Comparison of ENCODE assay signal across 9 mouse cellular contexts in the genomic region with DNA sequence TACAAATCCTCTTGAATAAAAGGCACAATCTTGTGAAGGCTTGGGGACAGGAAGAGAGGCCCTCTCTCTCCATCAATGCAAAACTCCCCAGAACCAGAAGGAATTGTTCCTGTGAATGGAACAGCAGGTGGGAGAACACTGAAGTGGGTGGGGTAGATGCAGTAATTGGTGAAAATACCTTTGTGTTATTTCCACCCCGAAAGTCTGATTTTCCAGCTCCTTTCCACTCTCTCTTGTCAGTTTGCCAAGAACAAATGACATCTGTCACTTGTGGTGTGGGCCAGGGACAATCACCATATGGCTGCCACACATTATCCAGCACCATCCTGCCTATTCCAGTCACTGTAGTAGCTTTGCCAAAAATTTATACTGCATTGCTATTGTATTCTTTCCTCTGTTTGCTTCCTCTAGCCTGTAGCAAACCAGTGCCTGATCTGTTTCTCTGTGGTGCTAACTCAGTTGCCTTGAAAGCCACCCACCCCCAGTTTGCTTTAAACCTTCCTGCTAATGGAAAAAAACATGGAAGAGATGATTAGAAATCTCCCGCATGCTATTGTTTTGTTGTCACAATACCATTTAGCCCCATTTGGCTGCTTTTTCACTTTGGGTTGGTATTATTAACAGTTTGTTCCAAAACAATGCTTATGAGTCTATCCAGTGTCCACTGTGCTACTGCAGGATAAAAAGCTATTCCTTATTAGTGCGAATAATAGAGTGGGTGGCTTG. TPM values are rescaled to one million over a fixed set of nuclear protein-coding genes. Genes with fewer than 3 reads are reported as not detected.
DNase-seq lines count a peak whose midpoint lies in the region; ATAC-seq and TF ChIP-seq lines count a peak whose summit lies in the region.
"Had no signal": no experiment of that assay in that cellular context is flagged by ENCODE, and none has a peak within 500 bp of the region (broad histone marks: within the 10 kb centered on the region; RNA-seq: fewer than 3 reads in every experiment).

No protein-coding gene starts in this region.

- no peaks in the 10 kb centered on the region for H3K9me3 ChIP-seq in hindbrain, embryonic 15.5 days

- WGBS in heart, adult 2 months = 17% methylated on average over 3 of the region's 3 CpGs
- 30% methylated on average over 3 of the region's 3 CpGs for WGBS in hindbrain, embryonic 15.5 days

- peak overlapping the region; percentile 37 for H3K4me2 ChIP-seq in hindbrain, embryonic 15.5 days

- H3K79me2 ChIP-seq in heart, adult 2 months (replicated peaks; ENCODE audit: control insufficient read depth, insufficient read depth, low read length) = no peaks in the 10 kb centered on the region
- H3K79me2 ChIP-seq in C2C12 (ENCODE audit: control insufficient read depth, insufficient read depth) = no peaks in the 10 kb centered on the region

- ATAC-seq in hindbrain, embryonic 15.5 days (ENCODE audit: low FRiP score, low read depth) = peak; percentile 71; the same call in 1 of the 2 replicates

- no peak for TF ChIP-seq EP300 in heart, adult 2 months (IDR thresholded peaks at IDR 0.05; ENCODE audit: insufficient read depth, low read depth, low read length)

- H3K27me3 ChIP-seq in heart, adult 2 months (ENCODE audit: control insufficient read depth, insufficient read depth, low read length) = no peaks in the 10 kb centered on the region
- no peaks in the 10 kb centered on the region for H3K27me3 ChIP-seq in C2C12 (ENCODE audit: control insufficient read depth, insufficient read depth, insufficient read length)
- no peaks in the 10 kb centered on the region for H3K27me3 ChIP-seq in hindbrain, embryonic 15.5 days

- peak overlapping the region; percentile 56 for H3K27ac ChIP-seq in heart, adult 2 months
- H3K27ac ChIP-seq in hindbrain, embryonic 15.5 days (replicated peaks) = peak overlapping the region; percentile 59; the same call in 1 of the 2 replicates

- H3K4me3 ChIP-seq in heart, adult 2 months = peak overlapping the region; percentile 53
- peak overlapping the region; percentile 14 for H3K4me3 ChIP-seq in C2C12 (ENCODE audit: insufficient read depth, poor library complexity, severe bottlenecking)
- no peak overlapping the region for H3K4me3 ChIP-seq in hindbrain, embryonic 15.5 days

- peak in 1 of 2 experiments; percentile 1 for DNase-seq in heart, adult 2 months
- DNase-seq in heart, postnatal 14 days = no peak
- peak; percentile 47 to 77 for DNase-seq in cerebellum, postnatal 14 days
- DNase-seq in lung, postnatal 10 days = peak; percentile 1
- DNase-seq in c-Kit-positive CD71-positive TER-119-positive erythroid progenitor cells, embryonic 14.5 days (ENCODE audit: low spot score) = no peak
- no peak for DNase-seq in adrenal gland, adult (ENCODE audit: inconsistent age in 2 of 2, low spot score in 1 of 2)

- H3ac ChIP-seq in C2C12 (ENCODE audit: control insufficient read depth, insufficient read length, low read depth) = no peak overlapping the region

- no peak for TF ChIP-seq POLR2A in heart, adult 2 months (IDR thresholded peaks at IDR 0.05; ENCODE audit: insufficient read depth, low read depth, low read length)

- H3K4me1 ChIP-seq in heart, adult 2 months (ENCODE audit: control insufficient read depth, insufficient read depth, low read length) = no peaks in the 10 kb centered on the region
- no peaks in the 10 kb centered on the region for H3K4me1 ChIP-seq in hindbrain, embryonic 15.5 days (replicated peaks)

- intact Hi-C loops in heart, adult 2 months (cut with DNase I) = no loop called here
- intact Hi-C loops in heart, postnatal 14 days (cut with DNase I) = no loop called here

- no peaks in the 10 kb centered on the region for H3K79me3 ChIP-seq in C2C12 (ENCODE audit: low read depth)

- TF ChIP-seq CTCF in heart, adult 2 months (IDR thresholded peaks at IDR 0.05) = no peak
- no peak for TF ChIP-seq CTCF in C2C12 (IDR thresholded peaks at IDR 0.05; ENCODE audit: control insufficient read depth, insufficient read depth, insufficient read length)

- H3K9ac ChIP-seq in heart, adult 2 months (ENCODE audit: low read depth, low read length) = no peak overlapping the region
- H3K9ac ChIP-seq in hindbrain, embryonic 15.5 days = no peak overlapping the region

- H3K36me3 ChIP-seq in heart, adult 2 months (ENCODE audit: control insufficient read depth, insufficient read depth, low read length) = no peaks in the 10 kb centered on the region
- H3K36me3 ChIP-seq in C2C12 (ENCODE audit: control insufficient read depth, insufficient read depth) = no peaks in the 10 kb centered on the region
- no peaks in the 10 kb centered on the region for H3K36me3 ChIP-seq in hindbrain, embryonic 15.5 days

TF ChIP-seq in C2C12, 6 proteins besides CTCF, POLR2A, EP300 and RAD21:
- TF ChIP-seq MAX (IDR thresholded peaks at IDR 0.05) = no peak
TF ChIP-seq in C2C12: peak in this region for 0.

RNA-seq across cellular contexts. Expression of gene Sh2d1a, which starts 37.9 kb away (rescaled TPM):
- total RNA-seq in heart, adult 2 months (2021) = not detected
- polyA plus RNA-seq in heart, adult 2 months (2012; rRNA removed) = 0.18 TPM in 1 of 2 replicates, not detected in the other
- total RNA-seq in heart, postnatal 14 days (2021) = 1 to 10 TPM in 1 of 2 experiments, under 1 TPM in 1; 0.29 to 4.4 TPM
- polyA plus RNA-seq in C2C12 (2012; fragmentation: generic; extraction: Trizol) = not detected
- polyA plus RNA-seq in hindbrain, embryonic 15.5 days (2015; fragmentation: Nextera tagmentation; extraction: Ambion mirVana) = 4.6 and 6.3 TPM in 2 replicates

RNA-seq across cellular contexts. Expression of gene Tex13c2, which starts 50.7 kb away (rescaled TPM):
- total RNA-seq in heart, adult 2 months (2021) = not detected
- polyA plus RNA-seq in heart, adult 2 months (2012; rRNA removed) = not detected in 2 replicates
- not detected for total RNA-seq in heart, postnatal 14 days (2021)
- not detected for polyA plus RNA-seq in C2C12 (2012; fragmentation: generic; extraction: Trizol)
- not detected in 2 replicates for polyA plus RNA-seq in hindbrain, embryonic 15.5 days (2015; fragmentation: Nextera tagmentation; extraction: Ambion mirVana)
- total RNA-seq: heart, adult 18-20 months had no signal

Comparison
In these comparisons a context has a peak if more than half of its experiments do, and no peak if none do; other contexts are left out.
1. DNase-seq: peak in cerebellum, postnatal 14 days (2 of 2) and lung, postnatal 10 days (single experiment); none in heart, postnatal 14 days (0 of 2), c-Kit-positive CD71-positive TER-119-positive erythroid progenitor cells, embryonic 14.5 days (single experiment) and adrenal gland, adult (0 of 2).